Mouse (Mus musculus) retina, embryonic 14.5 days (tissue): ENCODE data around the gene Ccdc117.
"Not testable (repeated sequence)": the region's sequence is repeated elsewhere in the genome, so short reads cannot be mapped to it uniquely, and the experiment has no call there.

Experiments used
- DNase-seq: peaks from one replicate; pipeline ENCODE4 v3.0.0-alpha.2; 2015; ENCODE audit warnings: low spot score

Gene Ccdc117

DNA sequence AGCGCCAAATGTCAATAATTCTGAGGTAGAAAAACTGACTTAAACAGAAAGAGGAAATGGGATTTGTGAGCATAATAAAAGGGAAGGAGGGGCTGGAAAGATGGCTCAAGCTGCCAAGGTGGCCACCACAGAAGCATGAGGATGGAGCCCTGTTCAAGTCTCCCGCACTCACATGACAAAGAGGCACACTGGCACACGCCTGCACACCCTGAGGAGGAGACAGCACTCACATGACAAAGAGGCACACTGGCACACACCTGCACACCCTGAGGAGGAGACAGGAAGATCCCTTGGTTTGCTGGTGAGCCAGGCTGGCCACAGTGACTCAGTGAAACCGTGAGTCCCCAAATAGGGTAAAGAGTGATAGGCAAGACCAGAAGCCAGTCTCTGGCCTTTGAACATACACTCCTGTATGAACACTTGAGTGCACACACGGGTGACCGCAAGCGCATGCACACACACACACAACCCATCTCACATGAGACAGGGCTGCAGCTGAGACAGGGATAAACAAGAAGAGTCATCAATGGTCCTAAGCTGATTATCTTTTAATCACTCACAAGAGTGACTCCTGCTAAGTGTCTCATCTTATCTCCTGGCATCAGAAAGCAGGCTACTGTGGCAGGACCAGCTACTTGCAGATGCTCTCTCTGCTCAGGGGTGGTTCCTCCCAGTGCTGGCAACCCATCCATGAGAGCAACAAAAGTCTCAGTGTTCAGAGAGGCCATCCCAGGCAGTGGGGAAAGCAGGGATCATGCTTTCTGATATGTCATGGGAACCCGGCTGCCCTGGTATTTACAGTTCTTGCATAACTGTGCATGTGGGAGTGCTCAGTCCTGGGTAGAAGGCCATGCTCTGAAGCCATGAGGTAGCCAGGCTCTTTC lies 32.5 kb downstream of the Ccdc117 start:
- DNase-seq: no peak

DNA sequence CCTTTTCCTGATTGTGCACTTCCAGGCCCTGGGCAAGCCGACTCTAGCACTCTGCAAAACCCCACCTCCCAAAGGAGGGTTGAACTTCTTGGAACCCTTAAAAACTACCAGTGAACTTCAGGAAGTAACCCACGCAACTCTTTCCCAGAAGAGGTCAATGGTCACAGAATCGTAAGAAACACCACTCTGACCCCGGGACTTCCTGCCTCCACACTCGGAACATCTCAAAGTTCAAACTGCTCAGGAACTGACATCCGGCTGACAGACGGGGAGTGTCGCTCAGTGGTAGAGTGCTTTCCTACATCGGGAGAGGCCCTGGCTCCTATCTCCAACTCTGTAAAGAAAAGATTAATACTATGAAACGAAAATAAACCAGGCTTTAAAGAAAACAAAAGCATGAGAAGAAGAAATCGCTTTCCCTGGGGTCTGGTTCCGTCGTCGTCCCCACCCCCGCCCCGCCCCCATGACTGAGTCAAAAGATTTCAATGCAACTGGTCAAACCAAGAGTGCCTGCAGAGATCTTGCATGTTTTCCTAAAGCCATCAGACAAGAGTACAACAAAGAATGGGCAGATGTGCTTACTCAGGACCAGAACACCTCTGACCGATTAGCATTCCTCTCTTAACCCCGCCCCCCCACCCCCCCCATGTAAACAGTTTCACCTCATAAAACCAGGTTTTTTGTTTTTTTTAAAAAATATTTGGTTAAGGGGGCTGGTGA lies 36.0 kb downstream of the Ccdc117 start:
- DNase-seq: no peak

DNA sequence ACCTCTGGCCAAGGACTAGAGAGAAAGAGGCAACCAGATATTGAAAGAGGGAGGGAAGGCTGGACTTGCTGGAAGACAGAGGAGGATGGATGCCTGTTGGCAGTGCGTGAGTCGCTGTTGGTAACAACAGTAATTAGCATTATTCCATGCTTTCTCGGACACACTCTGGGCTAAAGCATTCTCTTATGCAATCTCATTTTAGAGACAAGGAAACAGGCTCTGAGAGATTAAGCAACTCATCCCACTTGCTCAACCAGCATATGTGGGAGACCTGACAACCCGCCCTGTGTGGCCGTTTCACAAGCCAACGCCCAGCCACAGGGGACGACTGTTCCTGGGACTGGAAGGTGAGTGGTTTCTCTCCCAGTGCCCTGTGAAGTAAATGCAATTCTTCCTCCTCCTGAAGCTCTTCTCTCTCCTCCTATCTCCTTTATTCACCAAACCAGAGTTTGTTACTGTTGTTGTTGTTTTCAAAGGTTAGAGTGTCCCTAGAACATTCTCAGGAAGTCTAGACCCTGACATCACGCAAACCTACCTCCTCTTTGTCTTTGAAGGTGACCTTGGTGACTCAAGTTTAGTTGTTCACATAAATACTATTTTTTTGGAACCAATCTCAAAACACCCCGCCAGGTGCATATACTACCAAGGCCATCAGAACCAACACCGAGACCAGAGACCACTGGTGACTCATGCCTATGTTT lies 39.5 kb downstream of the Ccdc117 start:
- no peak for DNase-seq

DNA sequence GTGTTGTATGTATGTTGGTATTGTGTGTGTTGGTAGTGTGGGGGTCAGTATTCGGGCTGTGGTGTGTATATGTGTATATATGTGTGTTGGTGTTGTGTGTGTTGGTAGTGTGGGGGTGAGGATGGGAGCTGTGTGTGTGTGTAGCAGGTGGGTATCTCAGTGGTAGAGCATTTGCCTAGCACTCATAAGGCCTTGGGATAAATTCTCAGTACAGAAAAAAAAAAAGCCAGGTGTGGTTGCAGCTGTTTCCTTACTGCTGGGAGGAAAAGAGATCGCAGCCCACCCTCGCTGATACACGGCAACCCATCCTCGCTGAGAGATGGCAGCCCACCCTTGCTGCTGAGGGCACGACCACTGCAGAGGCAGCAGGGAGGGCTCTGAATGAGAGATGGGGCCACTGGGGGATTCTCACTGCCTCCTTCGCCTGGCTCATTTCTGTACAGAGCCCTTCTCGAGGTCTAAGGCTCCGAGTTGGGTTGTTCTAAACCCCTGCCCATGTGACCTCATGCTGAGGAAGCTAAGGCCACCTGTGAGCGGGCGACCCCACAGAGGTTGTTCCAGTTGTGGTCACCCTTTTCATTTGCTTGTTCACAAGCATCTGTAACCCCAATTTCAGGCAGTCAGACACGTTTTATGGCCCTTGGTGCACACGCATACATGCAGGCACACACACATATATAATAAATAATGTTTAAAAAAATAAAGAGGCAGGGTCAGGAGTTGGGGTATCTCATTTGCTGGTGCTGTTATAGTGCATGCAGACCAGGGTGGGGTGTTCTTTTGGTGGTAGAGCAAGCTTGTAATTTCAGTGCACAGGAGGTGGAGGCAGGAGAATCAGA lies 40.9 kb downstream of the Ccdc117 start:
- DNase-seq: no peak

- DNase-seq: no peak
Measured at GRCm38 (mm10) chr11:5499961-5500644, 41.9 kb downstream of the Ccdc117 start.

DNA sequence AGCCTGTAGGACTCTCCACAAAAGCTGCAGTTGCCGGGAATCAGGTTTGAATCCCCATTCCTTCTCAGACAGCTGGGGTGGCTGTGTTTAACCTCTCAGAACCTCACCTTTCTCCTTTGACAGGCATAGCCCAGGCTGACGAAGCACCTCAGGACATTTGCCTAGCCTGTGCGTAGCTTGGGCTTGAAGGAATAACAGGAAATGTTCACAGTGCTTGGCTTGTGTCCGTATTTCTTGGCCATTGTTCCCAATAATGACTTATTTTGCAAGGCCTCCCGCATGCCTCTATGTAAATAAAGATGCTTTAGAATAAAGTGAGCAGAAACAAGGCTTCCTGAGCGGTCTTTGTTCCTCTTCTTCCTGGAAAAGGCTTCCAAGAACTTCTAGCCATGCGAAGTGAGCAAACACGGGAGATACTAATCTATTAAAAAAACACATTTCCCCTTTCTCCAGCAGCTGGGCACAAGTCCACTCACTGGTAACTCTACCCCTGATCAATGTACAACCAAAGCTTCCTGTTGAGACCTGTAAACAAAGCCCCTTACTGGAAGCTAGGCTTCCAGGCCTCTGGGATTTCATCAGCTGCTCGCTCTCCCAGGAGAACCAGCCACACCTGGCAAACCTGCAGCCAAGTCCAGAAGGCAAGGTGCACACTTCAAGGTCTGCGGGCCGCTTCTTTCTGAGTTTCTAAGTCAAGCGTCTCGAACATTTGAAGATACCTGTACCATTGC lies 42.9 kb downstream of the Ccdc117 start:
- no peak for DNase-seq

DNA sequence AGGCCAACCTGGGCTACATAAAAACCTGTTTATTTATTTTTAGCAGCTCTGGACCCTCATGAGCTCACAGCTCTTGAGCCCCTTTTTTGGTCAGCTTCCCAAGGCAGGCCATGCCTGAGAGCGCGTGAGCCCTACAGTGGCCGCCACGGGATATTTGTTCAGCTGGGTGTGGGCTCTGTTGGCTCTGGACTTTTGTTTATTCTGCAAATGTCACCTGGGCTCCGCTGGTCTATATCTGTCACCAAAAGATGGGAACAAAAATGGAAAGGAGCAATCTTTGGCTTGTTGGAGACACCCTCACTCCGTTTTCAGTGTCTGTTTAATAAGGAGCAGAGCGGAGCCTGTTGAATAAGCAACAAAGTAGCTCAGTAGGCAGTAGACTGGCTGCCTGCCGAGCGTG lies 43.6 kb downstream of the Ccdc117 start:
- no peak for DNase-seq

GRCm38 (mm10) chr11:5496559-5497248 lies 45.3 kb downstream of the Ccdc117 start:
- no peak for DNase-seq

DNA sequence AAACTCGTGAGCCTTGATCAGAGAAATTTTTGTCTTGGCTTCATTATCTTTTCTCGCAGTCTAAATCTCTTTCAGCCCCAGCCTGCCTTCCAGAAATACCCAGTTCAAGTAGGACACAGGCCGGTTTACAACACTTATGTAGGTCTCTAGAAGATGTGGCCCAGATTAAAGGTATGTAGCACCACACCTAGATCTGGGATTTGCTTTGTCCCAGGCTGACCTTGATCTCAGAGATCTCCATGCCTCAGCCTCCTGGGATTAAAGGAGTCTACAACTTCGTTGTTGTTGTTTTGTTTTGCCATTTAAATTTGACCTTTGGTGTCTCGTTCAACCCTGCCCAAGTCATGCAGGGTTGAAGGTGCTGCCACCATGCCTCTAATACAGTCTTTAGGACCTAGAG lies 46.1 kb downstream of the Ccdc117 start:
- no peak for DNase-seq

GRCm38 (mm10) chr11:5495286-5495832 lies 46.6 kb downstream of the Ccdc117 start:
- no peak for DNase-seq

- DNase-seq: no peak
Measured at GRCm38 (mm10) chr11:5493869-5494268, 48.1 kb downstream of the Ccdc117 start.

- DNase-seq: no peak
Measured at GRCm38 (mm10) chr11:5491912-5492311, 50.1 kb downstream of the Ccdc117 start.

DNA sequence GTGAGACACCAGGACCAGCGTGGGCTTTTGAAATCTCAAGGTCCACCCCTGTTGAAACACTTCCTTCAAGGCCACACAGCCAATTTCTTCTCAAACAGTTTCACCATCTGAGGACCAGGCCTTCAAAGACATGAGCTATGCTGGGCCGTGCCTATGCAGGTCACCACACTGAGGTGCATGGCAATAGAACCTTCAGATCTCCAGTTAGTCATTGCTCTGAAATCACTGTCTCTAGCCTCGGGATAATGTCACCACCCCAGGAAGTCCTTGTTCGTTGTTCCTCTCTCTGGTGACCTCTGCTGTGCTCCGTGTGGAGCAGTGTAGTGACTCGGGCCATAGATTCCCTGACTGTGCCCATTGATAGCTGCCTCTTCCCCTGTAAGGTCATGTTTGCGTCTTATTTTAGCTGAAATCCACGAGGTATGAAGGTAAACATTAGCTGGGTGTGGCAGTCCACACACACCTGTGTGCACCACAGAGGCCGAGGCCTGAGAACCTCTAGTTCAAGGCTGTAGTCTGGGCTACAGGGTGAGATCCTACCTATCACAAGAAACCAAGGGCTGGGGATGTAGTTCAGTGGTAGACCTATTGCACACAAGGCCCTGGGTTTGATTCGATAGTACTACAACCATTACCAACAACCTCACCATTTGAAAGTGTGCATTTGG lies 50.9 kb downstream of the Ccdc117 start:
- no peak for DNase-seq

GRCm38 (mm10) chr11:5489433-5489832 lies 52.6 kb downstream of the Ccdc117 start:
- not testable (repeated sequence) for DNase-seq

DNA sequence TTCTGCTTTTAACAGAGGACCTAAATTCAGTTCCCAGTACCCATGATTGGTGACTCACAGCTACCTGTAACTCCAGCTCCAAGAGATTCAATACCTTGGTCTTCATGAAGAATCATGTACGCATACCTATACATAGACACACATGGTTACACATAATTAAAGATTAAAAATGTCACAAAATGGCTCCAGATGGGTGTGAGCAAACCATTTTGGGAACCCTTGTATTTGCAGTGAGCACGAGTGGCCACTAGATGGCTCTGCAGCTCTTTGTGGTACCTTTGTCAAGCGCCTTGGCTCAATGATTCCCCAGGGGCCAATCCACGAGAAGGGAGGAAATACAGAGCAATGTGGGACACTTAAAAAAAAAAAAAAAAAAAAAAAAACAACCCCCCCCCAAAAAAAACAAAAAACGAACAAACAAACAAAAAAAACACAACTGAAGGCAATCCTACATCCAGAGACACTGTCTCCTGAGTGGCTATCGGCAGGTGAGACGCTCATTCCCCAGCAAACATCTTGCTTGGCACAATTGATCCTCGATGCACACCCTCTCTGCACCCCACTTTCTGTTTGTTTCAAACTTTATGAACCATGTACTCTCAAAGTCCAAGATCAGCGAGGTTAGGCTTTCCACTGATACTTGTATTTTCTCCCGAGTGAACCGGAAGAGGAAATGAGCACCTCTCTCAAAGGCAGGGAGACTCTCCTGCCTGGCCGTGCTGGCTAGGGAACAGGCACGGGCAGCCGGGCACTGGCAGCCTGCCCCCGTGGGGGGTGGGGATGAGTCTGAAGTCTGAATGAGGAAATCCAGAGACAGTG lies 56.6 kb downstream of the Ccdc117 start:
- DNase-seq: peak; percentile 95

DNA sequence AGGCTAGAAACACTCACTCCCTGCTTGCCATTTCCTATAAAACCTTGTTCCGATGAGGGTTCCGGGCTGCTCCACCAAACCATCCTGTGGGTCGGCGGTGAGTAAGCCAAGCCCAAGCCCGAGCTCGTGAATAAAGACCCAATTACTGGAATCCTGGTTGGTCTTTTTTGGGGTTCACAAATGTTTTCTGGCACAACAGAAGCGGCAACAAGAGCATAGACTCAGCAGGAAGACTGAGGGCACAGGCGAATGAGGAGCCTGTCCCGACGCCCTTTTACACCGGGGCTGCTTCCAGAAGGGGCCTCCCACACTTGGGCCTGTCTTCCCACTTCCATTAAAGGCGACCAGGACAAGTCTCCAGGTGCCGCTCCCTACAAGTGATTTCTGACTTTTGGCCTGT lies 59.4 kb downstream of the Ccdc117 start:
- DNase-seq: no peak
